Mouse (Mus musculus) G1E (cell line): ENCODE results near the gene Nfe2l2. TPM values are rescaled to one million over a fixed set of nuclear protein-coding genes. Genes with fewer than 3 reads are reported as not detected.

Experiments used
- ATAC-seq: 2 replicates; pipeline ENCODE4 v1.8.0; 2016; ENCODE audit warnings: mild to moderate bottlenecking; ENCODE audit not compliant: insufficient number of reproducible peaks, poor library complexity, low FRiP score, severe bottlenecking; ENCODE audit errors: extremely low read depth
- DNase-seq: peaks from one replicate; pipeline ENCODE4 v3.0.0; 2012; ENCODE audit warnings: low spot score
- H3K27me3 ChIP-seq: 2 replicates; pipeline ENCODE4 v1.6.1; 2012; ENCODE audit warnings: mild to moderate bottlenecking, low read length, inconsistent platforms; ENCODE audit not compliant: insufficient read depth
- H3K36me3 ChIP-seq: replicated peaks from 2 replicates; pipeline ENCODE3; 2012; ENCODE audit warnings: mild to moderate bottlenecking, inconsistent platforms
- H3K4me1 ChIP-seq: 2 replicates; pipeline ENCODE4 v1.6.1; 2012; ENCODE audit warnings: low read depth, low read length, inconsistent platforms, mixed read lengths; ENCODE audit not compliant: insufficient read depth
- H3K4me3 ChIP-seq: 2 replicates; pipeline ENCODE4 v1.5.1; 2012; ENCODE audit warnings: low read depth, mild to moderate bottlenecking, inconsistent platforms, low read length, moderate library complexity, mixed read lengths
- H3K9me3 ChIP-seq: replicated peaks from 2 replicates; pipeline ENCODE4 v1.6.1; 2012; ENCODE audit warnings: inconsistent platforms
- CTCF ChIP-seq: IDR thresholded peaks from 2 replicates; pipeline ENCODE4 v1.5.1; 2012; ENCODE audit warnings: low read depth, low read length, inconsistent platforms, mixed read lengths
- GATA1 ChIP-seq: IDR thresholded peaks from 2 replicates; pipeline ENCODE4 v1.6.1; 2012; ENCODE audit warnings: borderline replicate concordance, low read length, inconsistent platforms, mixed read lengths
- GATA2 ChIP-seq: IDR thresholded peaks from 2 replicates; pipeline ENCODE4 v1.6.1; 2012; ENCODE audit warnings: low read depth, low read length, inconsistent platforms, borderline replicate concordance
- POLR2AphosphoS5 ChIP-seq: IDR thresholded peaks from 2 replicates; pipeline ENCODE4 v1.6.1; 2012; ENCODE audit warnings: low read depth, low read length, inconsistent platforms; ENCODE audit not compliant: insufficient replicate concordance
- TAL1 ChIP-seq: conservative IDR thresholded peaks from 2 replicates; pipeline ENCODE4 v1.6.1; 2012; ENCODE audit warnings: low read depth, low read length, inconsistent platforms, mixed read lengths
- polyA plus RNA-seq: library from polyadenylated mRNA; stranded (reverse); fragments of >175 nt; gene quantifications from 2 replicates; pipeline ENCODE4 v1.2.3, GENCODE M21; 2012
- total RNA-seq, 2 experiments: library from RNA; stranded (forward) in 1 of 2; stranded (reverse) in 1 of 2; fragments of 200-1000 nt in 1 of 2; fragments of >200 nt in 1 of 2; fragmentation: Nextera tagmentation in 1 of 2; gene quantifications; 2 replicates each; pipeline ENCODE4 v1.2.3; 2014 to 2017

The Nfe2l2 gene
- total and polyA plus RNA-seq, 3 experiments: 12.4 to 104 (median 99.5) TPM

DNA sequence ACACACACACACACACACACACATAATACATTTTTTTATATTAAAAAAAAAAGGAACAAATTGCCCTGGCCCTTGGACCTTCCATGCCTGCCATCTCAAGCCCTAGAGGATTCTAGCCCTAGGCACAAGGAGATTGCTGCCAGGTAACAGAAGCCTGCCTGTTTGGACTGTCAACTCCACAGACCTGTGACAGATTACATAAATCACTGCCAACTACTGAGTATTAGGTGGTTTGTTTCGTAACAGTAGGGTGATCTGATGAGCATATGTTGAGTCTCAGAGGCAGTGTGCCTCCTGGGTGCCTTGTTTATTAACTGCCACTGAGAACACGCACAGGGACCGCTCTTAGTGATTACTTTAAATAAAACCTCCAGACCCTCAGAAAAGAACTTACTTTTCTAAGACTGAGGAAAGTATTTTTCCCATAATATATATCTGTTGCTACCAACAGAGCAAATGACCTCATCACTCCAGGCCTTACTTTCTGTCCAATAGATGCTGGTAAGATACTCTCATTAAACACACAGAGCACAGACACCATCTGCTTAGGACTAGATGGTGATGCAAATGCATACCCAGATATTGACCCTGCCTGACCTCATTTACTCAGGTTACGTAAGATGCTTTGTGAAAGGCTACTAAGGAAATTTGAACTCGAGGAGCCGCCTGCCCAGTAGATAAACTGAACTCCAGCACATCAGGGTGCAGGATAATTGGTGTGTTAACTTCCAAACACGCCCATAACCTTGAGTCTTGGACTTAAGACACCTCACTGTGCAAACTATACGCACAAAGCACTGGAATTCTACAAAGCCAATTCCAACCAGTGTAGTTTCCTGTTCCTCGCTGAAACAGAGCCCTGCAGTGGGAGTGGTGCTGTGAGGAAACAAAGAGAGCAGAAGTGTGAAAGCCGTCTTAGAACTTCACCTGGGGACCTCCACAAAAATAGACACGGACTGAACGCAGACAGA lies 11.9 kb upstream of the Nfe2l2 start:
- ATAC-seq: no peak
- Histone ChIP-seq H3K4me1 (no peaks in the 10 kb centered on the region), H3K9me3 (no peaks in the 10 kb centered on the region), H3K36me3 (no peaks in the 10 kb centered on the region), H3K4me3 (no peak overlapping the region), H3K27me3 (no peaks in the 10 kb centered on the region)
- no peak for DNase-seq
- TF ChIP-seq GATA2 (no peak), POLR2AphosphoS5 (no peak), TAL1 (no peak), CTCF (no peak), GATA1 (no peak)

DNA sequence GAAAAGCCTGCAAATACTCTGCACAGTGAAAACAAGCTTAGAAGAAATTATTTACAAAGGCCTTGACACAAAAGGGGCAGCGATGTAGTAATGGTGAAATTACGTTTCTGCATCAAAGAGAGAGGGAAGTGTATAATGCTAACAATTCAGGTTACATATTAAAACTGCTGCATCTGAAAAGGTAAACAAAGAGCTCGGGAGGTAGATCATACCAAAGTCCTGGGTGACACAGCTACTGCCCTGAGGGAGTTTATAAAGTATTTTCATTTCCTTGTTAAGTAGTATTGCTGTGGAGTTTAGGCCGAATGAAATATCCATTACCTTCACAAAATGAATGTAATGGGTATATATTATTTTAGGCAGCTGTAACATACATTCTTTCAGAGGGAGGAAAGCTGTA lies 10.3 kb upstream of the Nfe2l2 start:
- Histone ChIP-seq H3K27me3 (no peaks in the 10 kb centered on the region), H3K36me3 (no peaks in the 10 kb centered on the region), H3K4me3 (no peak overlapping the region), H3K4me1 (no peaks in the 10 kb centered on the region), H3K9me3 (no peaks in the 10 kb centered on the region)
- no peak for ATAC-seq
- DNase-seq: no peak
- TF ChIP-seq TAL1 (no peak), CTCF (no peak), GATA2 (no peak), GATA1 (no peak), POLR2AphosphoS5 (no peak)

DNA sequence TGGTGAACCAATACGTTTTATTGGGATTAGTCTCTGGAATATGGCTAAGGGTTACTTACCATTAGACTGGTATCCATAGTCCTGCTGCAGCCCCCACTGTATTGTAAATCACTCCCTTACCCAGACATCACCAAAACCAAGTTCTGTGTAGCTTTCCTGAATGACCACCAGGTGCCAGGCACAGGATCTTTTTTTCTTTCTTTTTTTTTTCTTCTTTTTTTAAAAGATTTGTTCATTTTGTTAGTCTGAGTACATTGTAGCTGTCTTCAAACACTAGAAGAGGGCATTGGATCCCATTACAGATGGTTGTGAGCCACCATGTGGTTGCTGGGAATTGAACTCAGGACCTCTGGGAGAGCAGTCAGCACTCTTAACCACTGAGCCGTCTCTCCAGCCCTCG lies 8.6 kb upstream of the Nfe2l2 start:
- Histone ChIP-seq H3K4me3 (no peak overlapping the region), H3K9me3 (peaks cover 8% of the 10 kb centered on the region), H3K4me1 (peaks cover 2% of the 10 kb centered on the region; the same call in 1 of the 2 replicates), H3K27me3 (no peaks in the 10 kb centered on the region), H3K36me3 (peaks cover 2% of the 10 kb centered on the region)
- ATAC-seq: no peak
- TF ChIP-seq GATA2 (no peak), CTCF (no peak), TAL1 (no peak), GATA1 (no peak), POLR2AphosphoS5 (no peak)
- DNase-seq: no peak

DNA sequence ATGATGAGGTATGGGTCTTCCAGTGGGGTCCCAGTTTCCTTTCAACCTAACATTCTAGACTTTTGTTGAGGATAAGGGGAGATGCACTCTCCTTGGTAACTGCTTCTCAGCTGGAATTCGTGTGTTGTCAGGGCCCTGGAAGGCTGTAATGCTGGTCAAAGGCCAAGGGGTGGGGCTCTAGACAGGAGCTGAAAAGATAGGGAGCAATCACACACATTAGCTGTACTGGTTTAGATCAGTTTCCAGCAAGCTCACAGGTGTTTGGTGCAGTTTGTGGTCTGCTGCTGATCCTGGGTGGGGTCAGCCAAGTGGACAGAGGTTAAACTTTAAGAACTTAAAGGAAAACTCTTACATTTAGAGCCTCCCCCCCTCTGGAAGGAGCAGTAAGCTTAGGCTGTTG lies 3.0 kb upstream of the Nfe2l2 start:
- peaks cover 2% of the 10 kb centered on the region for H3K36me3 ChIP-seq
- H3K27me3 ChIP-seq: no peaks in the 10 kb centered on the region
- peaks cover 28% of the 10 kb centered on the region for H3K4me1 ChIP-seq
- ATAC-seq (no peak), DNase-seq (no peak)
- peaks cover 8% of the 10 kb centered on the region for H3K9me3 ChIP-seq
- no peak for TF ChIP-seq GATA2
- TF ChIP-seq POLR2AphosphoS5: no peak
- TF ChIP-seq GATA1: no peak
- TF ChIP-seq TAL1: no peak
- TF ChIP-seq CTCF: no peak
- H3K4me3 ChIP-seq: no peak overlapping the region

DNA sequence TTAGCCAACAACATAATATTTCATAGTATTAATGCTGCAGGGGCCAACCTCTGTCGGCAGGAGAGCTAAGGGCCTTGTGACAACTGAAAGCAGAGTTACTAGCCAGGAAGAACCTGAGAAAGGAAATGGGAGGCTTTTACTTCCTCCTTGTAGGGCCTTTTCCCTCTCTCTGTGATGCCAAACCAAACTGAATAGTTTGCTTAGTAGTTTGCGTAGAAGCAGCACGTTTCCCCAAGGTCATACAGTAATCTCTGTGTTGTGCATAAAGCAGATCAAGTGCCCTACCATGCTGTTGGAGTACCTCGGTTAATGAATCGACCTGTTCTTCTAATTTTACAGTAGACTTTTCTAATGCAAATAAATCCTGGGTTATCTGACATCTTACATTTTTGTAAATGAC lies 2.0 kb upstream of the Nfe2l2 start:
- peaks cover 8% of the 10 kb centered on the region for H3K9me3 ChIP-seq
- peaks cover 38% of the 10 kb centered on the region for H3K4me1 ChIP-seq
- TF ChIP-seq POLR2AphosphoS5 (no peak), CTCF (no peak), GATA1 (no peak), TAL1 (no peak), GATA2 (no peak)
- no peak for ATAC-seq
- no peak overlapping the region for H3K4me3 ChIP-seq
- no peak for DNase-seq
- no peaks in the 10 kb centered on the region for H3K27me3 ChIP-seq
- H3K36me3 ChIP-seq: peaks cover 3% of the 10 kb centered on the region

DNA sequence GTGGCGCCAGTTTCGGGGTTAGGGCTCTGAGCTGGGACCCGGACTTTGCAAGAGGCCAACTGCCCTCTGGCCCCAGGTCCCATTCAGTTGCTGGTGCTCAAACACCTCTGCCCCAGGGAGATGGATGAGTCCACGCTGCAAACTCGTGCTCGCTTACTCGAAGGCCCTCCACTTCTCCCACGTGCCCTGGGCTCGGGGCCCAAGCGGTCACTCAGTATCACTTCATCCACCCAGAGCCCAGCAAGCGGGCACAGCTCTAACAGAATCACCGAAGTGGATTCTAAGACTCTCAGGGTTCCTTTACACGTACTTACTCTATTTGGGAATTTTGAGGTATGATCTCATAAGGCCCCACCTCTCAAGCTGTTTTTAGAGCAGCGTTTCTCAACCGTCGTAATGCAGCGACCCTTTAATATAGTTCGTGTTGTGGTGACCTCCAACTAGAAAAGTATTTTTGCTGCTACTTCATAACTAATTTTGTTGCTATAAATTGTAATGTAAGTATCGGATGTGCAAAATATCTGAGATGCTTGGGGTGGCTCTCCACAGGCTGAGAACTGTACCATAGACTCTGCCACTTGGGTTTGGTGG lies 816 bp upstream of the Nfe2l2 start:
- peaks cover 11% of the 10 kb centered on the region for H3K36me3 ChIP-seq
- TF ChIP-seq CTCF (no peak), GATA1 (no peak), POLR2AphosphoS5 (no peak), GATA2 (no peak), TAL1 (no peak)
- peaks cover 8% of the 10 kb centered on the region for H3K9me3 ChIP-seq
- H3K4me3 ChIP-seq: peak overlapping the region; percentile 91
- DNase-seq (no peak), ATAC-seq (no peak; the same call in 1 of the 2 replicates)
- peaks cover 49% of the 10 kb centered on the region for H3K4me1 ChIP-seq
- H3K27me3 ChIP-seq: no peaks in the 10 kb centered on the region
